Mouse (Mus musculus) kidney, adult 18-20 months (tissue): ENCODE measurements around the gene Zswim4.

ENCODE experiments used
- DNase-seq: peaks from one replicate; pipeline ENCODE4 v3.0.0; 2021

The Zswim4 gene

GRCm38 (mm10) chr8:84223322-84224029 lies 13.4 kb downstream of the Zswim4 start:
- no peak for DNase-seq

- DNase-seq, result no peak
These were observed 14.2 kb downstream of the Zswim4 start for GRCm38 (mm10) chr8:84222566-84223165.

- DNase-seq, result no peak
These were observed 16.8 kb downstream of the Zswim4 start for GRCm38 (mm10) chr8:84220105-84220504.

GRCm38 (mm10) chr8:84218143-84218542 lies 18.7 kb downstream of the Zswim4 start:
- DNase-seq, result no peak

- no peak for DNase-seq
These were observed 19.6 kb downstream of the Zswim4 start for GRCm38 (mm10) chr8:84217206-84217605.

GRCm38 (mm10) chr8:84213277-84213676 lies 23.6 kb downstream of the Zswim4 start:
- DNase-seq, result no peak

GRCm38 (mm10) chr8:84211881-84212563 lies 24.8 kb downstream of the Zswim4 start:
- no peak for DNase-seq

GRCm38 (mm10) chr8:84211202-84211601 lies 25.7 kb downstream of the Zswim4 start:
- DNase-seq, result no peak

GRCm38 (mm10) chr8:84210167-84210791 lies 26.6 kb downstream of the Zswim4 start:
- DNase-seq, result peak; percentile 84

- DNase-seq, result peak; percentile 39
These were observed 28.2 kb downstream of the Zswim4 start for GRCm38 (mm10) chr8:84208381-84209380.

GRCm38 (mm10) chr8:84207811-84208210 lies 29.0 kb downstream of the Zswim4 start:
- peak; percentile 59 for DNase-seq

GRCm38 (mm10) chr8:84206666-84207065 lies 30.2 kb downstream of the Zswim4 start:
- DNase-seq, result no peak

GRCm38 (mm10) chr8:84205073-84205472 lies 31.8 kb downstream of the Zswim4 start:
- no peak for DNase-seq

- DNase-seq, result peak; percentile 77
These were observed 32.7 kb downstream of the Zswim4 start for GRCm38 (mm10) chr8:84203975-84204772.

- DNase-seq, result peak; percentile 86
These were observed 33.6 kb downstream of the Zswim4 start for GRCm38 (mm10) chr8:84202938-84203917.

- peak; percentile 52 for DNase-seq
These were observed 34.4 kb downstream of the Zswim4 start for GRCm38 (mm10) chr8:84202466-84202865.

GRCm38 (mm10) chr8:84201545-84202245 lies 35.2 kb downstream of the Zswim4 start:
- peak; percentile 82 for DNase-seq

GRCm38 (mm10) chr8:84200652-84201544 lies 36.0 kb downstream of the Zswim4 start:
- peak; percentile 83 for DNase-seq
